Mouse (Mus musculus): Measurements from ENCODE around the gene Zscan29. TPM values are rescaled to one million over a fixed set of nuclear protein-coding genes. Genes with fewer than 3 reads are reported as not detected.
A peak's percentile ranks its signal among the peaks of the same experiment; 100 is the strongest.

The Zscan29 gene
- polyA plus RNA-seq (2016; fragmentation: Nextera tagmentation; extraction: Ambion mirVana): 9.8 and 10.2 TPM in 2 replicates

DNA sequence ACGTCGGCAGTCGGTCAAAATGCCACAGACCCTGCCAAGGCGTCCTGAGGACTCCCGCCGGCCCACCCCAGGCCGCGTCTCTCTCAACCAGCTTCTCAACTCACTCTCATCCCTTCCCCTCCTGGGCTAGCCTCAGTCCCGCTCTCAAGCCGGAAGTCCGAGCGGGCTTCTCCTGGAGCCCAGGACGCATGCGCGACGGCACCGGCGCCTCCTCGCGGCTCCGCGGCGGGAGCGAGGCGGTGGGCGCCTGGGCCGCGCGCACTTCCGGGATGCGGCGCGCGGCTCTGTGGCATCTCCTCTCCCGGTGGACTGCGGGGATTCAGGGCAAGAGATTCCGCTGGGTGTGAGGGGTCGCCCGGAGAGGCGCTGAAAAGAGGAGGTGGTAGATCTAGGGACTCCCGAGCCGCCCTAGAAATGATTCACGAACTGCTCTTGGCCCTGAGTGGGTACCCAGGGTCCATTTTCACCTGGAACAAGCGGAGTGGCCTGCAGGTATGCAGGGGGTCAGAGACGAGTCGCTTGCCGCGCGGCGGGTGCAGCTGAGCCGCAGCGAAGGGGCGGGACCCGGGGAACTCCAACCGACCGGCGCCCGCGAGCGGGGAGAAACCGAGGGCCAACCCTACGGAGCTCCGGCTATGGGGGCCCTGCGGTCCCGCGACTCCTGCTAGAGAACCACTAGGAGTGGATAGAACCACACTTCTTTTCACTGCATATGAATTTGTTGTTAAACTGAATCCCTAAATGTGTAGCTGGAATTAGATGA lies at the start of gene Zscan29:
Gene Zscan29, minus strand, starts transcription at position 146 of the 763 bp plus-strand sequence.
- peak; percentile 93 for DNase-seq (ENCODE audit: low spot score)
- WGBS: under 1% methylated on average over 66 of the region's 66 CpGs
- H3K27me3 ChIP-seq (ENCODE audit: low read depth, poor library complexity, severe bottlenecking): no peaks in the 10 kb centered on the region
- peak within 1 kb of the TSS; percentile 91 for H3K27ac ChIP-seq
- peaks cover 23% of the 10 kb centered on the region for H3K4me1 ChIP-seq
- peak within 1 kb of the TSS; percentile 78 for H3K4me3 ChIP-seq
- H3K9me3 ChIP-seq (replicated peaks): no peaks in the 10 kb centered on the region
- H3K36me3 ChIP-seq: peaks cover 46% of the 10 kb centered on the region

DNA sequence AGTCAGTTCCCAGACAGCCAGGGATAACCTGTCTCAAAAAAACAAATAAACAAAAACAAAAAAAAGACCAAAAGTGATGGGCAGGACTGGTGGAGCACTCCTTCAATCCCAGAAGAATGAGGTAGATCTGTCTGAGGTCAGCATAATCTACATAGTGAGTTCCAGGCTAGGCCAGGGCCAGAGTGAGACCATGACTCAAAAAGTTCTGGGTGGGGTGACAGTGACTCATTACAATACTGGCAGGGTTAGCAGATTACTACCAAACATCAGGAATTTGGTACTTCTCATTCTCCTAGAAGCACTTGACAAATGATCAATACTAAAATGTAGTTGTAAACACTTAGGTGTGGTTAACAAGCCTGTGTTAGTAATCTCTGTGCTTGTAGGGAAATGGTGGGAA lies 49.1 kb upstream of the Zscan29 start:
- Histone ChIP-seq H3K9me3 (replicated peaks) (no peaks in the 10 kb centered on the region), H3K4me1 (no peaks in the 10 kb centered on the region), H3K27me3 (ENCODE audit: low read depth, poor library complexity, severe bottlenecking) (no peaks in the 10 kb centered on the region), H3K4me3 (no peak overlapping the region), H3K36me3 (peaks cover 97% of the 10 kb centered on the region), H3K27ac (no peak overlapping the region)
- DNase-seq (ENCODE audit: low spot score): no peak

DNA sequence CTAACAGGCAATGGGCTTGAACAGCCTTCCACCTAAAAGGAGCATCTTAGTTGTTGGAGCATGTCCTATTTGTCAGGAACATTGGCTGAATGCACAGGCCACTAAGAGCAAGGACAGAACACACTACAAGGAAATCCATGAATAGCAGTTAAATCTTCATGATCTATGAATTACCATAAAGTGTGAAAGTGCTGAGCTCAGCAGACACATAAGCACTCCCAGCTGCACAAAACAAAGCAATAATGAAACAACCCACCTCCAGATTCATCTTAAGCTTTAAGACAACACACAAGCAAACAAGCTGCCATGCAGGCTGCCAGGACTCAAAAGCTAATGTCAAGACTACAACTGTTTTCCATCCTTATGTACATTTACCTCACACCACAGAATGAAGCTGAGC lies 48.3 kb upstream of the Zscan29 start:
- no peaks in the 10 kb centered on the region for H3K27me3 ChIP-seq (ENCODE audit: low read depth, poor library complexity, severe bottlenecking)
- no peak overlapping the region for H3K4me3 ChIP-seq
- H3K27ac ChIP-seq: no peak overlapping the region
- no peaks in the 10 kb centered on the region for H3K4me1 ChIP-seq
- peaks cover 97% of the 10 kb centered on the region for H3K36me3 ChIP-seq
- H3K9me3 ChIP-seq (replicated peaks): no peaks in the 10 kb centered on the region
- no peak for DNase-seq (ENCODE audit: low spot score)

DNA sequence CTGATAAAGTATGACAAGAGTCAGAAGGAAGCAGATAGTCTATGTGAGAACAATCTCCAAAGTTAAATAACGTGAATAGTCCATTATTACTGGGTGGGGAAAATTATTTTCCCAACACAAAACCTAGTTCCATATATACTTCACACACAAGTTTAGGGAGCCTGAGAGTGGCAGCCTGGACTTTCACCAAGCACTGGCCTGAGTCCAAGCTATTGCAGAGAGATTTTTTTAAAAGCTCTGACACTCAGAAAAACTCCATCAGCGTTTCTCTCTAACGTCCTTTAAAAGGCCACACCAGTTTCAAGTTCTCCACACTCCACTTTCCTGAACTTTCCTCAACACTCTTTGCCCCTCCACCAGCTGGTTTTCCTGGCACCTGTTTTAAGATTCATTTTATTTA lies 43.6 kb upstream of the Zscan29 start:
- Histone ChIP-seq H3K4me1 (no peaks in the 10 kb centered on the region), H3K36me3 (peaks cover 100% of the 10 kb centered on the region), H3K4me3 (no peak overlapping the region), H3K9me3 (replicated peaks) (no peaks in the 10 kb centered on the region), H3K27me3 (ENCODE audit: low read depth, poor library complexity, severe bottlenecking) (no peaks in the 10 kb centered on the region), H3K27ac (no peak overlapping the region)
- WGBS: 96% methylated on average over 3 of the region's 3 CpGs
- no peak for DNase-seq (ENCODE audit: low spot score)

DNA sequence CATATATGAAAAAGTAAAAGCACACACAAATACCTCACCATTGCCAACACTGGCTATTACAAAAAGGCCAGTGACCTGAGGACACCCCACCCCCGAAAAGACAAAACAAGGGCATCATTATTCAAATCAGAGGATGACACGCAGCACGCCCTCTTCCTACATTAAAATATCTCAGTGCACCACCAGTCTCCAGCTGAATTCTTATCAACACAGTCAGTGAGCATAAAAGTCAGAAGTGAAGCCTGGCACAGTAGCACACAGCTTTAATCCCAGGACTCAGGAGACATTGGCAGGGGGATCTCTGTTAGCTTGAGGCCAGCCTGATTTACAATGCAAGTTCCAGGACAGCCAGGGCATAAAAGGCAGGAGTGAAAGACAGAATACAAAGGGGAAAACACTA lies 35.6 kb upstream of the Zscan29 start:
- peaks cover 100% of the 10 kb centered on the region for H3K36me3 ChIP-seq
- 95% methylated on average over 3 of the region's 3 CpGs for whole genome bisulfite sequencing
- no peak overlapping the region for H3K4me3 ChIP-seq
- no peaks in the 10 kb centered on the region for H3K4me1 ChIP-seq
- no peaks in the 10 kb centered on the region for H3K27me3 ChIP-seq (ENCODE audit: low read depth, poor library complexity, severe bottlenecking)
- no peak overlapping the region for H3K27ac ChIP-seq
- H3K9me3 ChIP-seq (replicated peaks): no peaks in the 10 kb centered on the region
- DNase-seq (ENCODE audit: low spot score): no peak

DNA sequence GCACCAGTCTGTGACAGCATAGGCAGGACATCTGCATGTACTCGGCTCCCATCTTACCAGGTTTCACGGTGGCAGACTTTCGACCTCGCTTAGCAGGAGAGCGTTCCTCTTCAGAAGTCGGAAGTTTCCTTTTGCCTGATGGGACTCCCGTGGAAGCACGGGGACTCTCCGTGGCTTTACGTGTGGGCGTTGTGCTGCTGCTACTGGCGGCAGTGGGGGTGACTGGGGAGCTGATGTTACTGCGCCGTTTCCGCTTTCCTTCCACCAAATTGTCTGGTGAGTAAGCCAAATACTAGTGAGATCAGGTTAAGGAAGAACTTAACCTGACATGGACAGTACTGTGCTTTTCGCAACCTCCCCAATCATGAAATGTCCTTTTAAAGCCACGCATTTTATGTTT lies 33.4 kb upstream of the Zscan29 start:
- DNase-seq (ENCODE audit: low spot score): no peak
- Histone ChIP-seq H3K27ac (no peak overlapping the region), H3K4me1 (no peaks in the 10 kb centered on the region), H3K4me3 (no peak overlapping the region), H3K36me3 (peaks cover 100% of the 10 kb centered on the region), H3K27me3 (ENCODE audit: low read depth, poor library complexity, severe bottlenecking) (no peaks in the 10 kb centered on the region), H3K9me3 (replicated peaks) (no peaks in the 10 kb centered on the region)
- WGBS: 96% methylated on average over 17 of the region's 17 CpGs

DNA sequence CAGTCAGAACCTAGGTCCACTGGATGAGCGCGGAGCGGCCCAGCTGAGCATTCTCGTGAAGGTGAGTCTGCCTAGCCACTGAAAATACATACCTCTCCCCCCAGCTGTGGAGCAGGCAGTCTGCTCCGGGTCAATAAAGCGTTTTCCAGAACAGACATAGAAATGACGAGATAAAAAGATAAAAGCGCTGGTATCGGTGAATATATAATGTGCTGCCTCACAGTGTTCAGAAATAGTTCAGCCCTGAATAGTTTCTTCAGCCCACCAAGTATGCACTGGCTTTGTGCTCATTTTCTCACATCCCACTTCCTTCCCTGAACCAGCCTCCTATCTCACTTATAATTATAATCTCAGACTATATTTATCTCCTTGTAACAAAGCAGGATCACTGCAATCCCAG lies 24.5 kb upstream of the Zscan29 start:
- WGBS: 94% methylated on average over 9 of the region's 9 CpGs
- H3K9me3 ChIP-seq (replicated peaks): no peaks in the 10 kb centered on the region
- H3K4me1 ChIP-seq: no peaks in the 10 kb centered on the region
- no peak overlapping the region for H3K27ac ChIP-seq
- H3K27me3 ChIP-seq (ENCODE audit: low read depth, poor library complexity, severe bottlenecking): no peaks in the 10 kb centered on the region
- no peak for DNase-seq (ENCODE audit: low spot score)
- H3K4me3 ChIP-seq: no peak overlapping the region
- H3K36me3 ChIP-seq: peaks cover 99% of the 10 kb centered on the region

DNA sequence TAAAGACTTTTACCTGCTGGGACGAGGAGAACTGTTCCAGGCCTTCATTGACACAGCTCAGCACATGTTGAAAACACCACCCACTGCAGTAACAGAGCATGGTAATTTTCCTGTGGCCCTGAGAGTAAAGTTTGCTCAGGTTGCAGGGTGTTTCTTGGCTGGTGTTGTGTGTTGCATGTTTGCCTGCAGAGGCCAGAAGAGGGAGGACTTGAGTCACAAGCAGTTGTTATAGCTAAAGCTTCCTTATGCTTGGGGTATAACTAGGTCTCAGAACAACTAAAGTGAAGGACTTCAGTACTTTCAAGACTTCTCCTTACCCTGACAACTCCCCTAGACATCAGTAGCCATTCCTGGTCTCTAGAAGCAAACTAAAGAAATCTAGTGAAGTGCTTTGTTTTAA lies 17.6 kb upstream of the Zscan29 start:
- peak; percentile 23 for DNase-seq (ENCODE audit: low spot score)
- no peaks in the 10 kb centered on the region for H3K27me3 ChIP-seq (ENCODE audit: low read depth, poor library complexity, severe bottlenecking)
- 71% methylated on average over 1 of the region's 1 CpGs for WGBS

DNA sequence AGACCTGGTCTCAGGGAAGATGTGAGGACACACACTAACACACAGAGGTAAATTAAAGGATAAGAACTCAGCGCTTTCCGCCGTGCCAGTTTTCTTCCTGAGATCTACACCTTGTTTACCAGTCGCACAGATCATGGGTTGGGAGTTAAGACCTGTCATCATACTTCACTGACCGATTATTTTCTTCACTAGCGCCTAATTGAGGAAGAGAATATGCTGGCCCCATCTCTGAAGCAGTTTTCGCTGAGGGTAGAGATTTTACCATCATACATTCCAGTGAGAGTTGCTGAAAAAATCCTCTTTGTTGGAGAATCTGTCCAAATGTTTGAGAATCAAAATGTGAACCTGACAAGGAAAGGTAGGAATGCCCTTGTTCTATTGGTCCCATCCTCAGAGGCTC lies 13.2 kb upstream of the Zscan29 start:
- Histone ChIP-seq H3K9me3 (replicated peaks) (no peaks in the 10 kb centered on the region), H3K27ac (no peak overlapping the region), H3K36me3 (peaks cover 94% of the 10 kb centered on the region), H3K27me3 (ENCODE audit: low read depth, poor library complexity, severe bottlenecking) (no peaks in the 10 kb centered on the region), H3K4me3 (no peak overlapping the region), H3K4me1 (no peaks in the 10 kb centered on the region)
- peak; percentile 7 for DNase-seq (ENCODE audit: low spot score)
- 96% methylated on average over 7 of the region's 7 CpGs for WGBS

More for the DNA sequence above, 17.6 kb upstream of the Zscan29 start:
- Histone ChIP-seq H3K9me3 (replicated peaks) (no peaks in the 10 kb centered on the region), H3K36me3 (peaks cover 97% of the 10 kb centered on the region), H3K4me3 (no peak overlapping the region), H3K4me1 (no peaks in the 10 kb centered on the region), H3K27ac (no peak overlapping the region)

DNA sequence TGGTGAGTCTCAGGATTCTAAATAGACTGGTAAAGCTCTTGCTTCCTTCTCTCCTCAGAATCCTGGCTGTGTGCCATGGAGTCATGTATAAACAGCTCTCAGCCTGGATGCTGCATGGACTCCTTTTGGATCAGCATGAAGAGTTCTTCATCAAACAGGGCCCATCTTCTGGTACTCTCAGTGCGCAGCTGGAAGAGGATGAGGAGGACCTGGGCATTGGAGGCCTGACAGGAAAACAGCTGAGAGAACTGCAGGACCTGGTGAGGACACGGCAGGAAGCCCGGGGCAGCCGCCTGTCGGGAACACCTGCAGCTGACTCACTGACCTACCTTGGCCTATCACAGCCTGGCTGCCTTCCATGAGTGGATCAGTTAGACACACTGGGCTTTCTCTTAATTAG lies 12.5 kb upstream of the Zscan29 start:
- no peaks in the 10 kb centered on the region for H3K27me3 ChIP-seq (ENCODE audit: low read depth, poor library complexity, severe bottlenecking)
- no peak overlapping the region for H3K4me3 ChIP-seq
- H3K27ac ChIP-seq: no peak overlapping the region
- H3K36me3 ChIP-seq: peaks cover 94% of the 10 kb centered on the region
- no peaks in the 10 kb centered on the region for H3K4me1 ChIP-seq
- 88% methylated on average over 5 of the region's 5 CpGs for WGBS
- no peak for DNase-seq (ENCODE audit: low spot score)
- no peaks in the 10 kb centered on the region for H3K9me3 ChIP-seq (replicated peaks)

DNA sequence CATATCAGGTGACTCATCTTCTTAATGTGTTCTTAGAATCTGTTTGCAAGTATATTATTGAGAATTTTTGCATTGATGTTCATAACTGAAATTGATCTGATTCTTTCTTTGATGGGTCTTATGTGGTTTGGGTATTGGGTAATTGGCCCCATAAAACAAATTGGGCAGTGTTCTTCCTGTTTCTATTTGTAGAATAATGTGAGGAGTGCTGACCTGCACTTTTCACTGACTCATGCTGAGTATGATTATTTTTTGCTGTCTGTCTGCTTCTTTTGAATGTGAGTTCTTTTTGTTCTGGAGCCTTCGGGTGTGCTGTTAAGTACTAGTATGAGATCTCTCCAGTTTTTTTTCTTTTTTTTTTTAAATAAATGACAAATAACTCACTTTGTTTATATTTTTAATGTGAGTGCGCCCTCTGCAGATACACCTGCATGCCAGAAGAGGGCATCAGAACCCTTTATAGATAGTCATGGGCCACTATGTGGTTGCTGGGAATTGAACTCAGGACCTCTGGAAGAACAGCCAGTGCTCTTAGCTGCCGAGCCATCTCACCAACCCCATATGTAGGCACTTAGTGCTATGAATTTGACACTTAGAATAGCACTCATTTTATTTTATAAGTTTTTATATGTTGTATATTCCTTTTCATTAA lies 8.0 kb upstream of the Zscan29 start:
- H3K36me3 ChIP-seq: peaks cover 95% of the 10 kb centered on the region

DNA sequence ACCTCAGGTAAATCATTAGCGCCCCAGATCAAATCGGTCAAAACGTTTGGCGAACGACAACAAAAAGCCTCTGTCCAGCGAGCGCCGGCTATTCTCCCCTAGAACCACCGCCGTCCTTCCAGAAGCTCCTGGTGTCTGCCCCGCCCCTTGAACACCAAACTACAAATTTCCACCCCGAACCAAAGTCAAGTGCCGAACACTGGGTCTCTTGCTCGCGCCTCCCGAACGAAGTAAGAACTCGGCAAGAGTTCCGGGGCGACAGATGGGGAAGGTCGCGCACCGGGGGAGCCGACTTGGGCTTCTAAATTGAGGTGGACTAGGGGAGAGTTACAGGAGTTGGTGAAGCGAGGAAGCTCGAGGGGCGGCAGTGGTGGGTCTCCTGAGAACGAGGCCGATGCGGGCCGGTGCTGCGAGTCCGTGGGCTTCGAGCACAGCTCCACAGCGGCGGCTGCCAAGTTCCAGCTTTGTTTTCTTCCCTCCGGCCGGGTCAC lies 399 bp downstream of the Zscan29 start, which contains the start of gene Tubgcp4:
Gene Tubgcp4, plus strand, starts transcription at position 174 of the 491 bp plus-strand sequence.
- Histone ChIP-seq H3K4me1 (peaks cover 23% of the 10 kb centered on the region), H3K36me3 (peaks cover 46% of the 10 kb centered on the region), H3K27me3 (ENCODE audit: low read depth, poor library complexity, severe bottlenecking) (no peaks in the 10 kb centered on the region), H3K4me3 (peak within 1 kb of the TSS; percentile 78), H3K9me3 (replicated peaks) (no peaks in the 10 kb centered on the region), H3K27ac (peak within 1 kb of the TSS; percentile 91)
- DNase-seq (ENCODE audit: low spot score): no peak
- WGBS: under 1% methylated on average over 38 of the region's 38 CpGs

More for the DNA sequence above, 8.0 kb upstream of the Zscan29 start:
- no peak for DNase-seq (ENCODE audit: low spot score)
- Histone ChIP-seq H3K27me3 (ENCODE audit: low read depth, poor library complexity, severe bottlenecking) (no peaks in the 10 kb centered on the region), H3K27ac (no peak overlapping the region), H3K4me3 (no peak overlapping the region), H3K4me1 (no peaks in the 10 kb centered on the region), H3K9me3 (replicated peaks) (no peaks in the 10 kb centered on the region)
- 94% methylated on average over 3 of the region's 3 CpGs for WGBS

DNA sequence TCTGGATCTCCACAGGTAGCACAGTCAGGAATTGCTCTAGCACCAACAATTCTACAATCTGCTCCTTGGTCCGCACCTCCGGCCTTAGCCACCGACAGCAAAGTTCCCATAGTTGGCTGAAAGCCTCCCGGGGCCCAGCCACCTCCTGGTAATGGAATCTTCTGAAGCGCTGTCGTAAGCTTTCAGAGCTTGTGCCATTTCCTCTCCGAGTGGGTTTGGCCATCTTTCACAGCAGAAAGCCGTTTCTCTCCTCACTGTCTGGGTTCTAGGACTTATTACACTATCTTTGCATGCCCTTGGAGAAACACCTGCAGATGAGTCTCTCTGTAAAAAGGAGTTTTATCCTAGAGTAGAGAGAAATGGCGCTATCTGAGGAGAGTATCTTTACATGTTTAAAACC lies 1.0 kb downstream of the Zscan29 start:
- H3K36me3 ChIP-seq: peaks cover 45% of the 10 kb centered on the region
- 0 out of 2 replicates have a peak overlapping the region, but pooled peaks have one; percentile 91 for H3K27ac ChIP-seq
- no peaks in the 10 kb centered on the region for H3K9me3 ChIP-seq (replicated peaks)
- H3K27me3 ChIP-seq (ENCODE audit: low read depth, poor library complexity, severe bottlenecking): no peaks in the 10 kb centered on the region
- H3K4me3 ChIP-seq: peak overlapping the region; percentile 78
- peak; percentile 40 for DNase-seq (ENCODE audit: low spot score)
- 11% methylated on average over 9 of the region's 9 CpGs for WGBS
- H3K4me1 ChIP-seq: peaks cover 23% of the 10 kb centered on the region
